Mouse (Mus musculus): Measurements from ENCODE around the gene Zfand3.

The Zfand3 gene

DNA sequence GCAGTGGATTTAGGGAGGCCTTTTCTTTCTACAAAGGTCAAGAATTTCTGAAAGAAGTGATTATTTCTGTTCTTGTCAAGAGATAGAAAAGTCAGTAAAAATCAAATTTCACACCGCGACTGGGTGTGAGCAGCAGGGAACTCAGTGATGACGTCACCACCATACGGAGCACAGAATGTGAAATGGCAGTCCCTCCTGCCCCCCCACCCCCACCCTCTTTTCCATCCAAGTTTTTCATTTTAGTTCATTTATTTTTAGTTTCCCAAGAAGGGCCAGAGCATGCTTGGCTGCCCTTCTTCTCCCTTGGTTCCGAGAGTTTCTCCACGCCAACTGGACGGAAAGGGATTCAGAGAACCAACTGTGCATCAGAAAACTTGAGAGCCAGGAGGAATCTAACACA is 6.8 kb upstream of the Zfand3 start:
- DNase-seq (ENCODE audit: extremely low spot score), result no peak

DNA sequence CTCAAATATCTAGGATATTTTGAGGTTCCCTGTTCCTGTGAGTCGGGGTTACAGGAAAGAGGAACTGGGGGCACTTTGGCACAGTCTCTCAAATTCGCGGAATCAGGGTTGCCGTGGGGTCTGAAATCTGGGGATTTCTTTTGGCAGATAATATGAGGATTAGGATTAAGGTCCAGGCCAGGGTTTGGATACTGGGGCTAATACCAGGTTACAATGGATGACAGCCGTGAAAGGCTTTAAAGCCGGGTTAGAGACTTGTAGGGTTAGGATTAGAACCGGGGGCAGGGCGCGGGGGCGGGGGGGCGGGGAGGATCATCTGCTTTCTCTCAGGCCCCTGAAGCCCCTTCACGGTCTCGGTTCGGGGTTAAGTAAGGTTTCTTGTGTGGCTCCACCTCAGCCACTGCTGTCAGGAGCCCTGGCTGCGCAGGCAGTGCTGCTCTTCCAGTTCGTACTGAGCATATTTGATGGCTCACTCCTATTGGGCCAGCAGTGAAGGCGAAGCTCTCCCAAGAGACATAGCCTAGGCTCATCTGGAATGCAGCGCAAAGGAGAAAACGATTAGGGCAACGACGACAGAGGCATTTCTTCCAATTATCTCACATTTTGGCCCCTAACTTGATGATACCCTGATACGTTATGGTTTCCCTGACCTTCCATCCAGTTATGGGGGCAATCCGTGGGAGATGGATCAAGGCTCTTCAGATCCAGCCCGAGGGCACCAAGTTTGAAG is 5.8 kb upstream of the Zfand3 start:
- DNase-seq (ENCODE audit: extremely low spot score), result no peak

DNA sequence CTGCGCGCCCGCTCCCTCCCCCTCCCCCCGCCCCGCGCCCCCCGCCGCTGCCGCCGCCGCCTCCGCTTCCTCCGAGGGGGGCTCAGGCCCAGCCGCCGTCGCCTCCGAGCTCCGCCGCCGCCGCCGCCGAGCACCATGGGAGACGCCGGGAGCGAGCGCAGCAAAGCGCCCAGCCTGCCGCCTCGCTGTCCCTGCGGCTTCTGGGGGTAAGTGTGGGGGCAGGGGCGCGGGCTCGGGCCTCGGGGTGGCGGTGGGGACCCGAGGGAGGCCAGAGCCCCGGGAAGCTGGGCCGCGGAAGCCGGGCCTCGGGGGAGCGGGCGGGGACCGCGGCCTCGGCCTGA is 540 bp downstream of the Zfand3 start:
- DNase-seq (ENCODE audit: extremely low spot score), result no peak

DNA sequence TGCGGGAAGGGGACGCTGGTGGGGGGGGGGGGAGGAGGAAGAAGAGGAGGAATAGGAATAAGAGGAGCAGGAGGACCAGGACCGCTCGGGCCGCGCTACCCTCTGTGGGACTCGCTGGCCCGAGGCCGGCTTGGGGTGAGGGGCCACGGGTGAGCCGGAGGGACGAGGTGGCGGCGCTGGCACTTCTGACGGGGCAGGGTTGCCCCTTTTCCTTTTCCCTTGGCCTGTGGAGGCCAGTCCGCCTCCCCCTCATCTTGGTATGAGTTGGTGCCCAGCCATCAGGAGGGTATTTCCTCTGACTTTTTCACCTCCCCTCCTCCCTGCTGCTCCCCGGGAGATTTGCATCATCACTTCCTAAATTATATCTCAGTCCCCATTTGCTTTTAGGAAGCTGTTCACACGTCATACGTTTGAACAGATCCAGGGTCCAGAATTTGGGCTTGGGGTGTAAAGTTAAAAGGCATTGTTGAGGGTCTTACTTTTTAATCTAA is 963 bp downstream of the Zfand3 start:
- peak; percentile 69 for DNase-seq (ENCODE audit: extremely low spot score)

DNA sequence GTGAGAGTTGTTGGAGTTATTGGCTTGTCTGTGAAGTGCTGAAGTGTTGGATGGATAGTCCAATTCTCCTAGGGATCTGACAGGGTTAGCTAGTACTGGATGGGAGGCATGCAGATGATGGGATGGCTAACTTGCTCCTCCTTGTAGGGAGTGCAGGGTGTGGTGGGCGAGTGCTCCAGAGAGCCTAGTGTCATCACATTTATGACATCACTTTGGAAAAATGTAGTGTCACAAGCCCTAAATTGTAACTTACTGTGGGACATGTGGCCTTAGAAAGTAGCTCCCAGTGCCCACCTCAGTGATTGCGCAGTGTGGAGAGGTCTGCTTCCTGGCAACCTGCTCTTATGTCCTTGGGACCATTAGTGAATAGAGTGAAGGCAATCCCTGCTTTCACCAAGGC is 2.3 kb downstream of the Zfand3 start:
- DNase-seq (ENCODE audit: extremely low spot score), result no peak

DNA sequence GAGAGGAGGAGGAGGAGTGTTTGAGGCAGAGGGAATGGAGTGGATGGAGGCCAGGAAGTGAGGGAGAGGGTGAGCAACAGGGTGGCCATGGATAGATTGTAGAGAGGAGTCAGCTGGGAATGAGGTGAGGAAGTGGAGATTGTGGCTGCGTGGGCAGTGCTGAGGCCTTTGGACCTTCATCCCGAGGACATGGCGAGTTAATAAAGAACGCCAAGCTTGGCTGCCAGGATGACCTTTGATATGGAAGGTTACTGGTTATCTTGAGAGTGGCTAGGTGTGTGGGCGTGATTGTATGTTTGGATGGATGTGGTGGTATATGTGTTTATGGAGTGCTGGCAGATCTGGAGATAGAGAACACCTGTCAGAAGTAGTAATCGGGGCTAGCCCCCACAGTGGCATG is 3.4 kb downstream of the Zfand3 start:
- no peak for DNase-seq (ENCODE audit: extremely low spot score)

DNA sequence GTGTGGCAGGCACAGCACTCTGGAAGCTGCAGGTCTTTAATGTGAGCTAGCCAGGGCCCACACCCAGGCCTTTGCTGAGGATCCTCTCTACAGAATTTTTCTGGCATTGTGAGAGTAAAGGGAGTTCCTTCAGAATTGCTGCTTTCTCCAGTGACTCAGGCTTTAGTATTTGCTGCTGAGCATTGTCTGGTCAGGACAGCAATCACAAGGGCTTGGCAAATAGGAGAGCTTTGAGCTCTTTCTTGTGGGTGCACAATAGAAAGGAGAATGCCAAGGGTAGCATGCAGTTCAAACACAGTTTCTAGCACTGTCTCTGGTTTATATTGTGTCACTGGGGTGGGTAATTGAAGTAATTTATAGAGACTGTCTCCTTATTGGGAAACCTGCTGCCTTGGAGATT is 3.9 kb downstream of the Zfand3 start:
- no peak for DNase-seq (ENCODE audit: extremely low spot score)

DNA sequence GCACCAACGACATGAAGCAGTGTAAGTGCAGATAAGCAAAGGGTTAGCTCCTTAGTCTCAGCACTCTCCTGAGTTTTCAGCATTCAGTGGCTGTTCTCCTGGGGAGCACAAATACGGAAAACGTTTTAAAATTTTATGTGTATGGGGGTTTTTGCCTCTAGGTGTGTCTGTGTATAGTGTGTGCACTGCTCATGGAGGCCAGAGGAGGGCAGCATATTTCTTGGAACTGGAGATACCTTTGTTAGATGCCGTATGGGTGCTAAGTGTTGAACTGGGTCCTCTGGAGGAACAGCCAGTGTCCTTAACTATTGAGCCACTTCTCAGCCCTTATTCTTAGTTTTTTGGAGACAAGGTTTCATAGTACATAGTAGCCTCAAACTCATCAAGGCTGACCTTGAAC is 10.1 kb downstream of the Zfand3 start:
- DNase-seq (ENCODE audit: extremely low spot score), result no peak

DNA sequence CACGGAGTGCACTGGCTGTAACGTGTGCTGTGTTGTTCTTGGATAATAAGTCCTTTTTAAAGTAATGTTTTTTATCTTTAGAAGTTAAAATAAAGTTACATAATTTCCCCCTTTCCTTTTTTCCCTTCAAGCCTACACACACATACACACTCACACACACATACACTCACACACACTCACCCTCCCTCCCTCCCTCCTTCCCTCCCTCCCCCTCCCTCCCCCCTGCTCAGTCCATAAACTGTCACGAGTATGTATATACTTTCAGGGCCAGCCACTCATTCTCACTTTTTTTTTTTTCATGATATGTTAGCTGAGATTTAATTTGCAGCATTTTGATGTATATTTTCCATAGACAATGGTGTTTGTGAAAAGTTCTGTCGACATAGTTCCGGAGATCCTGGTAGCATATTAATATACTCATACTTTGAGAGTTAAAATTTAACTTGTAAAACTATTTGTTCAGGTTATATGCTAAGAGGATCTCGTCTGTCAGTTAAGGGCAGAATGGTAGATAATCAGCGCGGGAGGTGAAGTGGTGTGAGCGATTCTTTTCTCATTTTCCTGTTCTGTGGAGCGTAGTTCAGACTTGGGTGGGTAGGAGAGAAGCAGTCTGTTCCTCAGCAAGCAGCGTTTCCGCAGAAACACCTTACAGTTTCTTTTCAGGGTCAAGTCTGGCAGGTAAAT is 14.5 kb downstream of the Zfand3 start:
- no peak for DNase-seq (ENCODE audit: extremely low spot score)

DNA sequence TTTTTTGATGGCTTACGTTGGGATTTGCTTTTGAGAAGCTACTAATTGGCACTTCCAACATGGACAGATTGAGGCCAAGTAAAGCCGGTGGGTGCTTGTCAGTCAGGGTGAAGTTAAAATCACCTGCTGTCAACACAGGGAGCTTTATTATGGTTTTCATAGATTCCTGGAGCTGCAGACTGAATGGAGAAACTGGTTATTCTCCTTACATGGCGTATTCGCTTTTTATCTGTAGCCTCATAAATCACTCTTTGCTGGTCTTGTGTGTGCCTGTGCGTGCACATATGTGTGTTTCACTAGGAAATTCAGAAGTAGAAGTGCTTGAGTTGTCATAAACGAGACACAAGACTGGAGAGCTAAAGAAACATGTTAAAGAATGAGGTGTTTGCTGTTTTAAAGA is 15.4 kb downstream of the Zfand3 start:
- no peak for DNase-seq (ENCODE audit: extremely low spot score)

DNA sequence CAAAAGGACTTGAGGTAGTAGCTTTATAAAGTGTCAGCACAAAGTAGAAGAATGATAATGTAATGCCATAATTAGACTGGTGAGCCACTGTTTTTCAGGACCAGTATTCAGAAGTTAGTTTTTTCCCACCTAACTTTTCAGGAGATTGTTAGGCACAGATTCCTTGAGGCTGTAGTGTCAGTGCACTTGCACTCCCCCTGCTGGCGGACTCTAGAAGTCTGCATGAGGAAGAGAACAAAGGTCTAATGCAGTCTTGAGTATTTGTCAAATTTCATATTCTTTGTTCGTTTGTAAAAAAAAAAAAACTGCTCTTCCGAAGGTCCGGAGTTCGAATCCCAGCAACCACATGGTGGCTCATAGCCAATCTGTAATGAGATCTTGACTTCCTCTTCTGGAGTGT is 20.1 kb downstream of the Zfand3 start:
- DNase-seq (ENCODE audit: extremely low spot score), result peak; percentile 45

DNA sequence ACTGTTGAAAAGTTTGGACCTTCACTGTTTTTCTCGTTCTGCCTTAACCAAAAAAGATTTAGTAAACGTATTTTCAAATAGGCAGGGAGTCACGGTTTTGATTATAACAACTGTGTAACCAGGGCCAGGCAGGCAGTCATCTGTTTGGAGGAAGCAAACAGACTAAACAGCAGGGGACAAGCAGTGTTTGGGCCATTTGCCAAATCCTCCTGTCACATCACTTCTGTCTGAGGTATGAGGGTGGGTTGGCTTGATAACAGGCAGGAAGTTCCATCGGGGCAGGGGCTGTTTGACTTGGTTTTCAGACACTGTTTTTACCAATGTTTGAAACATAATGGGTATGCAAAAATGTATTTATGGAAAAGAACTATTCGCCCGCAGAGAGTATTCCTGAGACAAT is 22.1 kb downstream of the Zfand3 start:
- DNase-seq (ENCODE audit: extremely low spot score), result no peak

DNA sequence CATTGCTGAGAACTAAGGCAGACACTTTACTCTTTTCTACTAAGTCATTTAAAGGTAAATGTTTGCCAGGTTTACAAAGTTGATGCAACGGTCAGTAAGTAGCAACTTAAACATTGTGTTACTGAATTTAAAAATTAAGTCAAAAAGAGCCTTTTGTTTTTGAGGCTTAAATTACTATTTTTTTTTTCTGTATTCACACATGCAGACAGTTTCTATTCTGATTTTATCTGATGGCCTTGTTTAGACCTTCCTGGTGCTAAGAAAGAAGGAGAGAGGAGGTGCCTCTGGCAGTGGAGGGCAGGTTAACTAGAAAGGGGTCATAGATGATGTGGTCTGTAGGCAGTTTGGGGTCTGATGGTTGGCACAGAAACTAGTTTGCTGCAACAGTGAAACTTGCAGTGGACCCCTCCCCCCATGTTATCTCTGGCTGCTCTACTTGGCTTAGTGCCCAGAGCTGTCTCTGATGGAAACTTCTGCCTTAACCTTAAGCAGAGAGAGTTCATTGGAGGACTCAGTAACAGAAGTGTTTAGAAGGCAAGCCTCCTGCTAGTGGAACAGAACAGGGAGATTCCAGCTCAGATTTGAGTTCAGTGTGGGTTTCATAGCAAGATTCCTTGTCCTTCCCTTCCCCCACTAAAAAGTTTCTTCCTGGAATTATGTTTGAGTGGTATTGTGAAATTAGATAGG is 23.0 kb downstream of the Zfand3 start:
- DNase-seq (ENCODE audit: extremely low spot score), result no peak

DNA sequence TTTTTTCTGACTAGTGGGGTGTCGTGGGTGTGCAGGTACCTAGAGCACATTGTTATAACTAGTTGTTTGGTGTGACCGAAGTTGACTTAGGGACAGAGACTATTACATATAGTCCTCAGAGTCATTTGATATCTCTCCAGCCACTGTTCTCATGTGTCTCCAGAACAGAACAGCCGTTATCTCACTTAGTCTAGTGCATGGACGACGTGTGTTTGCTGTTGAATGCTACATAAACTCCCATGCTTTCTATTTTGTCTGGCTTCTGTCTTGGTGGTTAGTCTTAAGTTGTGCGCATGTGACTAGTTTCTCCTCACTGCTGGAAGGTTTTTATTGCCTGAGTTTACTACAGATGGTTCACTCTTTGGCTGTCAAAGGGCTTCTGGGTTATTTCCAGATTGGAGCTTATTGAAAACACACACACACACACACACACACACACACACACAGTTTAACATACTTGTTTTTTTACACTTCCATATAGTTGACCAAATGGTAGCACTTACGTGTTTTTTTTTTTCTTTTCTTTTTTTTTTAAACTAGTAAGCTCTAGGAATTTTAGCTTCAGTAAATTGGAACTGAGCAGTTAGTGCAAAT is 25.2 kb downstream of the Zfand3 start:
- DNase-seq (ENCODE audit: extremely low spot score), result no peak

DNA sequence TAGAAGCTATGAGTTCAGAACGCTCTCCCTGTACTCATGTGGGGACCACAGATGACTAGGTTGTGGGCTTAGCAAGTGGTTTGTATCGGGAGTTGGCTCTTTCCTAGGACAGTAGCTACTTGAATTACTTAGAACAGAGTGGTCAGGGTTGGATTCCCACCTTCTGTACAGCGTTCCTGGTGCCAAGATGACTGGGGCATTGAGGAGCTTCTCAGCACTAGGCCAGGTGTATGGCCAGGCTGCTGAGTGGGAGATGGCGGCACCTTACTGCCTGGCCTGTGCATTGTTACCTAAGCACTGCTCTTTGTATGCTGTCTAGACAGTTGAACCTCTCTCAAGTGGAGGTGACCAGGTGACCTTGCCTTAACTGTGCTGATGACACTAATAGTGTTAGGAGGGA is 28.3 kb downstream of the Zfand3 start:
- DNase-seq (ENCODE audit: extremely low spot score), result no peak

DNA sequence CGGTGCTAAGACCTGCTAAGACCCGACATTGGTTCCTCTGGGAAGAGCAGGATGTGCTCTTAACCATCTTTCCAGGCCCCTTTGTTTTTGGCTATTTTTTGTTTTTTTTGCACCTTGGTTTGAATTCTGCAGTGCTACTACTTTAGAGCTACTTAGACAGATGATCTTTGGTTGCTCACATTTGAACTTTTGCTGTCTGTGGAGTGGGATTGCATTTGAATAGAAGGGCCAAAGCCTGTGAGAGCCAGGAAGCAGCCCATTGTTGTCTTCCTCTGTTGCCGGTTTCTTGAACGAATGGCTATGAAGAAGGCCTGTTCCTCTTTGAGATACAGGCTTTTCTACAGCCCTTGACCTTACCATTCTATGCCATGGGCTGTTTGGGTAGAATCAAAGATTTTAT is 29.5 kb downstream of the Zfand3 start:
- DNase-seq (ENCODE audit: extremely low spot score), result no peak

DNA sequence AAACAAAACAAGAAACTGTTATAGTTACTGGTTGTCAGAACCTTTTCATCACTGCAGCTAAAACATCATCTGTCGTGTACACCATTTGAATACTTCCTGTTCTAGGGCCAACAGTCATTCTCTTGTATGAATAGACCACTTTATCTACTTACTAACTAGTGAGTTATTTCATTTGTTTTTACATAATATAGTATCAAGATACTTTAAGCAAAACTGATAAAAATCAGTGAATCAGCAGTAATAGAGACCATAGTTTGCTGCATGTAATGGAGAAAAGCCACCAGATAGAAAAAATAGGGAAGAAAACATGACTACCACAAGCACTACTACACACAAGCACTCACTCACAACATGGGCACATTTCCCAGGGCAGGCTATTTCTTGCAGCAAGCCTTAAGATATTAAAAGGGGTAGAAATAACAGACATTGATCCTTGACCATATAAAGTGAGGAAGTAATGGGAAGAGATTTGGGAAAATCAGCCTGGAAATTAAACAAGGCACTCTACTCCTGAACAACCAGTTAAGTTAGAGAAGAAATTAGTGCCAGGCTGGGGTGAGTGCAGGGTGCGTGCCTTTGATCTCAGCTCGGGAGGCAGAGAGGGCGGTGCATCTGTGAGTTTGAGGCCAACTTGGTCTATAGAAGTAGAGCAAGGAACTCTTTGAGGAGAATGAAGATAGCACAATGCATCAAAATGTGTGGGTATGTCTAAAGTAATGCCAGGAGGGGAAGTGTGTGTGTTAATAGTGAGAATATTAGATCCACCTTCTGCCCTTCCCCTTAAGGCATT is 30.9 kb downstream of the Zfand3 start:
- no peak for DNase-seq (ENCODE audit: extremely low spot score)

DNA sequence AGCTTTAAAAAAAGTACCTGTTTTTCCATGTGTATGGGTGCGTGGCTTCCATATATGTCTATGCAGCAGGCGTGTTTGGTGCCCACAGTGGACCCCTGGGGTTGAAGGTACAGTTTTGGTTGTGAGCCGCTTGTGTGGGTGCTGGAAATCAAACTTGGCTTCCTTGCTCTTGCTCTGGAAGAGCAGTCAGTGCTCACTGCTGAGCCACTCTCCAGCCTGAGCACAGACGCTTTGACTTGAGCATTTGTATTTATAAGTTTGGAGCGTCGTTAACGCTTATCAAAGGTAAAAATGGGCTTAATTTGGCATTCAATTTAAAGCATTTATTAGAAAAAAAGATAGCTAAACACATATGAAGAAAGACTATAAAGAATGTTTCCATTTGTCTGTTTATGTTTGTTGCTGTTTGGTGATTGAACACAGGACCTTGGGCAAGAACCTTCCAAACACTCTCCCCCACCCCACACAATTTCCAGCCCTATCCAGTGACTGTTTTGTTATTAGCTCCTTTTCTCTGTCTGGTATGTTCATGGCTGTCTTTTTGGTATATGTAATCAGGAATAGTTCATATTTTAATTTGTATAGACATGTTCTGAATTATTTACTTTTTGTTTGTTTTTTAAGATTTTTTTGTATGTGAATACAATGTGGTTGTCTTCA is 38.8 kb downstream of the Zfand3 start:
- no peak for DNase-seq (ENCODE audit: extremely low spot score)

DNA sequence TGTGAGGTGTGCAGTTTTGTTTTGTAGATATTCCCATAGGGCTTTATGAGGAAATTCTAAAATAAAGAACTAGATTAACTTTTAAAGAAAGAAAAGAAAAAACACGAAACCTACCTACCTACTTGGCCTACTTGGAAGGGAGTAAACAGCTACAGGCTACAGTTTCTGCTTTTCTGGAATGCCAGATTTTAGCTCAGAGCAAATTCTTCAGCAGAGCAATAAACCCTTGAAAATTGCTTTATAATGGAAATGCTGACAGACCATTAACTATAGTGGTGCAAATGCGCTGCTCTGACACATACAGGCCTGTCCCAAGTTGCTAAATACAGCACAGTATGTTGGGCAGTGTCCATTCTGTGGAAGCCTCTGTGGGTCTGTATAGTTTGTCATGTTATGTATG is 40.6 kb downstream of the Zfand3 start:
- no peak for DNase-seq (ENCODE audit: extremely low spot score)

DNA sequence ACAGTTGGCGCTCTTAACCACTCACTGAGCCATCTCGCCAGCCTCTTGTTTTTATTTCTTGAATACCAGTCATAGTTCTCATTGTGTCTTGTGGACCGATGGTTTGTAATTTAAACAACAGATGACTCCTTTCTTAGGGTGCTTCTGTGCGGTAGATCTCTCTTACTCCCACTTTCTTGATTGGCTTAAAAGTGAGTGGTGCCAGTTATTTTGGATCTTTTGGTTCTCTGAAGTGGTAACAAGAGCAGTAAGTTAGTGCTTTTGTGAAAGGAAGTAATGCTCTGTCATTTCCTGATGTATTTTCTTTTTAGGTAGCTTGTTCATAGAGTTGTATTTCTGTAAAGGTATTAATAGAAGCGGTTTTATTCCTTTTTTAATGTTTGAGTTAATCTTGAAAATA is 42.1 kb downstream of the Zfand3 start:
- no peak for DNase-seq (ENCODE audit: extremely low spot score)
